Mouse (Mus musculus) megakaryocyte, embryonic 14.5 days (primary cell): ENCODE measurements around the gene Alkbh5. TPM values are rescaled to one million over a fixed set of nuclear protein-coding genes. Genes with fewer than 3 reads are reported as not detected.

Experiments used
- H3K27me3 ChIP-seq: replicated peaks from 2 replicates; pipeline ENCODE3; 2012; ENCODE audit warnings: inconsistent platforms
- H3K36me3 ChIP-seq: replicated peaks from 2 replicates; pipeline ENCODE3; 2012; ENCODE audit warnings: low read length, inconsistent platforms, mixed read lengths
- H3K4me1 ChIP-seq: 2 replicates; pipeline ENCODE4 v1.6.1; 2012; ENCODE audit warnings: inconsistent platforms
- H3K4me3 ChIP-seq: replicated peaks from 2 replicates; pipeline ENCODE3; 2012; ENCODE audit warnings: moderate library complexity, mild to moderate bottlenecking, inconsistent platforms
- H3K9me3 ChIP-seq: 2 replicates; pipeline ENCODE4 v1.6.1; 2012; ENCODE audit warnings: inconsistent platforms
- FLI1 ChIP-seq: IDR thresholded peaks from 2 replicates; pipeline ENCODE4 v1.6.1; 2012; ENCODE audit warnings: low read length, inconsistent platforms, mixed read lengths
- GATA1 ChIP-seq: IDR thresholded peaks from 3 replicates; pipeline ENCODE4 v1.6.1; 2012; ENCODE audit warnings: mixed read lengths, low read length, inconsistent platforms, borderline replicate concordance
- polyA plus RNA-seq: library from polyadenylated mRNA; stranded (reverse); fragments of >175 nt; gene quantifications from 2 replicates; pipeline ENCODE4 v1.2.3, GENCODE M21; 2012; ENCODE audit warnings: low replicate concordance; ENCODE audit not compliant: insufficient read depth

The Alkbh5 gene
- polyA plus RNA-seq, 1 experiment: 10.9 TPM

DNA sequence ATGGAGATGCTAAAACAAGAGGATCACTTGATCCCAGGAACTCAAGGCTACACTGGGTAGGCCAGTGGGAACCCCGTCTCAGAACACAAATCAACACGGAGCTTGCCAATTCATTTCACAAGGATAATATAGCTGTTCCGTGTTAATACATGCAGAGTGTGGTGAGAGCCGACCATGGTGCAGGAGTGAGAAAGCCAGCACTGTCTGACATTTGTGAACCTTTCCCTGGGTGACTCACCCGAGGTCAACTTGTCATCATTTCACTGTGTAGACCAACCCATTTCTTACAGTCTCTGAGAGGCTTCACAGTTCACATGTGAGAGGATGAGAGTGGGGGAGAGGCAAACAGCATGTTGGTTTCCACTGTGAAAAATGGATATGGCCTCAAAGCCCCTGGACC, 14.2 kb upstream of the Alkbh5 start:
- TF ChIP-seq FLI1 (no peak), GATA1 (no peak)

DNA sequence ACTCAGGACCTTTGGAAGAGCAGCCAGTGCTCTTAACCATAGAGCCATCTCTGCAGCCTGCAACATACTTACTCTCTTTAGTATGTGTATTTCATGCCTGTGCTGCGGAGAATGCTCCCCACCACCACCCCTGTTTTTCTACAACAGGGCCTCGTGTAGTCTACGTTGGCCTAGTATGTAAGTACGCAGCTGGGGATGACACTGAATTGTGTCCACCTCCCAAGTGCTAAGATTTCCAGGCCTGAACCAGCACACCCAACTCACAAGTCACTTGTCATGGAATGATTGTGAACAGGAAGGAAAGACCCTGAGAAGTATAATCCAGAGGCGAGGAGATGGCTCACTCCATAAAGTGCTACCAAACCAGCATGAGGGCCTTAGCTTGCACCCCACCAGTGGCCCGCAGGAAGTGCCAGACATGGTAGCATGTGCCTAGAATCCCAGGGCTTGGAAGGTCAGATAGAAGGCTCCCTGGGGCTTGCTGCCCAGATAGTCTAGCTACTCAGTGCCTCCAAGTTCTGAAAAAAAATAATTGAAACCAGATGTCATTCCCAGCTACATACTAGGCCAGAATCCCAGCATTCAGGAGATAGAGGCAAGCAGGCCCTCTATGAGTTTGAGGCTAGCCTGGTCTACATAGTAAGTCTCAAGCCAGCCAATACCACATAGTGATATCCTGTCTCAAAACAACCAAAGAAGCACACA, 13.4 kb upstream of the Alkbh5 start:
- TF ChIP-seq GATA1: no peak
- peaks cover 8% of the 10 kb centered on the region; the same call in 1 of the 2 replicates for H3K4me1 ChIP-seq
- peaks cover 47% of the 10 kb centered on the region for H3K27me3 ChIP-seq
- no peaks in the 10 kb centered on the region for H3K36me3 ChIP-seq
- H3K9me3 ChIP-seq: peaks cover 18% of the 10 kb centered on the region
- no peak overlapping the region for H3K4me3 ChIP-seq

More for the DNA sequence above, 14.2 kb upstream of the Alkbh5 start:
- peaks cover 49% of the 10 kb centered on the region for H3K27me3 ChIP-seq
- H3K4me3 ChIP-seq: no peak overlapping the region
- peaks cover 18% of the 10 kb centered on the region for H3K9me3 ChIP-seq
- H3K36me3 ChIP-seq: no peaks in the 10 kb centered on the region
- peaks cover 8% of the 10 kb centered on the region; the same call in 1 of the 2 replicates for H3K4me1 ChIP-seq

DNA sequence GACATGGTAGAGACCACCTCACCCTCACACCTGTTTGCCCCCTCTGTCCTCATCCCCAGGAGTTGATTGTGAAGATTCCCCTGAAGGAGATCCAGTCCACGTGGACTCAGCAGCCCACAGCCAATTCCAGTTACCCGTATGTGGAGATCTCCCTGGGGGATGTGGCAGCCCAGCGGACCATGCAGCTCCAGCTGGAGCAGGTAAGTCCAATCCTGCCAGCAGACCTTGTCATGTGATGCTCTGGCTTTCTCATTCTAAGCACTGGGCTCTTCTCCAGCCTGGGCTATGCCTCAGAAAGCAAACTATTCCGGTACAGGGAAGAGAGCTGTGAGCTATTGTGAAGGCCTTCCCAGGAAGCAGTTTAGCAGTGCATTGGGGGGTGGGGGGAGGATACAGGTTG, 9.7 kb upstream of the Alkbh5 start:
- H3K4me3 ChIP-seq: no peak overlapping the region
- H3K36me3 ChIP-seq: no peaks in the 10 kb centered on the region
- H3K27me3 ChIP-seq: peaks cover 28% of the 10 kb centered on the region
- H3K4me1 ChIP-seq: peaks cover 11% of the 10 kb centered on the region; the same call in 1 of the 2 replicates
- TF ChIP-seq FLI1: no peak
- no peak for TF ChIP-seq GATA1
- H3K9me3 ChIP-seq: 0 out of 2 replicates have a peak, but pooled peaks cover 7% of the 10 kb centered on the region

DNA sequence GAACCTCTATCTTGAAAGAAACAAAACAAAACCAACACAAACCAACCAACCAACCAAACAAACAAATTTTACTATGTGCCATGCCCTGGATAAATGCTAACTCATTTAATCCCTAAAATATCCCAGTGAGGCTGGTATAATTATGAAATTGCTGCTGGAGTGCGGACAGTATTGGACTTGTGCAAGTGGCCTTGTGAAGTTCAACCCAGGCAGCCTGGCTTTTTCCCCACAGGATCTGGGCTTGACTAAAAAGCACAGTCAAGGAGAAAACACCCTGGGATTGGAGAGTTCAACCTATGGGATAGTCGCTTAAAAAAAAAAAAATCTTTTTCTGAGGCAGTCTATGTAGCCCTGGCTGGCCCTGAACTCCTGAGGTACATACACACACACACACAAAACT, 505 bp upstream of the Alkbh5 start:
- Histone ChIP-seq H3K36me3 (peaks cover 10% of the 10 kb centered on the region), H3K4me1 (peaks cover 33% of the 10 kb centered on the region), H3K9me3 (no peaks in the 10 kb centered on the region), H3K27me3 (peaks cover 6% of the 10 kb centered on the region), H3K4me3 (peak overlapping the region; percentile 100)
- TF ChIP-seq GATA1 (no peak), FLI1 (no peak)

DNA sequence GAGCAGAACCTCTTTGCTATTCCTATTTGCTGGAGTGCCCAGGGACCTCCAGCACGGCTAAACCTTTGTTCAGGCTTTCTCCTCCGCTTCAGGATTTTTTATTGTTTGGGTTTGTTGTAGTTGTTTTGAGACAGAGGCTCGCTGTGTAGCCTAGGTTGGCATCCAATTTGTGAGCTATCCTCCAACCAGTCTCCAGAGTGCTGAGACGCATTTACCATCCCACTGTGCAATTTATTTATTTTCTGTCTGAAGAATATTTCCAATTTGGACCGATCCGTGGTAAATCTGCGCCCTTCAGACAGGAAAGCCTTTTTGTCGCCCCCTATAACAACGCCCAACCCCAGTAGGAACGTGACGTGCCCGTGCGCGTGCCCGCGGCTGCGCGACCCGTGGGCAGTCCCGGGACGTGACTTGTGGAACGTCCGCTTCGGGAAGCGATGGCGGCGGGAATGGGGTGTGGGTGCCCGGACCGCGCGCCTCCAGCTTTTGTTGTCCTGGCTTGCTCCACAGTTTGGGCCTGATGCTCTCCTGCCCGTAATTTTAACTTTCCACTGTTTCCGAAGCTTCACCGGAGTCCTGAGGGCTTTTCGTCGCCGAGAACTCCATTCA, 782 bp downstream of the Alkbh5 start:
- H3K27me3 ChIP-seq: no peaks in the 10 kb centered on the region
- no peak for TF ChIP-seq FLI1
- TF ChIP-seq GATA1: no peak
- H3K9me3 ChIP-seq: no peaks in the 10 kb centered on the region
- peaks cover 20% of the 10 kb centered on the region for H3K36me3 ChIP-seq
- peaks cover 41% of the 10 kb centered on the region for H3K4me1 ChIP-seq
- peak overlapping the region; percentile 100 for H3K4me3 ChIP-seq

DNA sequence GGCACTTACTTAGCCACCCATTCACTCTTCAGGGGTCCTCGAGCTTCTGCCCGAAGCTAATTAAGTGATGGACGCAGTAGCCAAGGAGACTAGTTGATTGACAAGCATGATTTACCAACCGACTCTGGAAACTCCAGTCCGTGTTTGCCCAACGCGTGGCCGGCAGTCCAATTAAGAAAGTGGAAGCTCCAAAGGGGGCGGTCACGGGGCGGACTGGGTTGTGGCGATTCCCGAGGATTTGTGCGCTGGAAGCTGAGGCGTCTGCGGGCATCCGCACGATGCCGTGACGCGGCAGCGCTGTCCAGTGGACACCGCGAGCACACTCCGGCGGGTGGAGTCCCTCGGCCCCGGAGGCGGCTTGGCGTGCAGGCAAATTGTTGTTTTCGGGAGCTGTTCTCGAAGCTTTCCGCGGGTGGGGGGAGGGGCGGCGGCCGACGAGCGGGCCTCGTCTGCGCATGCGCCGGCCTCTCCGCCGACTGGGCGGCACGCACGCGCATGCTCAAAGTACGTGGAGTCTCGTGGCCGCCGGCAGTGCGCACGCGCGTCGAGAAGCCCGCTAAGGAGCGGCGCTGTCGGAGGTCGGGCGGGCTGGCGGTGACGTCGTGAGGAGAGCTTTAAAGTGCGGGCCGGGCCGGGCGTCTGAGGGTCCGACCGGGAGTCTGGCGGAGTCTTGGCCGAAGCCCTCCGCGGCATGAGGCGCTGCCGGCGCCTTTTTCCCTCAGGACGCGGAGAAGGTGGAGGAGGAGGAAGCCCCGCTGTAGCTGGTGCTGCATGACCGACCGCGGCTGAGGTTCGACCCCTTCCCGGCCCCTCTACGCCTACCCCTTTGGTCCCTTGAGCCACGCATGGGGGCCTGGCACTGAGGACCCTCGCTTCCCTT, 1.5 kb downstream of the Alkbh5 start:
- H3K36me3 ChIP-seq: peaks cover 27% of the 10 kb centered on the region
- no peaks in the 10 kb centered on the region for H3K9me3 ChIP-seq
- H3K27me3 ChIP-seq: no peaks in the 10 kb centered on the region
- TF ChIP-seq FLI1: no peak
- no peak for TF ChIP-seq GATA1
- peaks cover 48% of the 10 kb centered on the region for H3K4me1 ChIP-seq
- H3K4me3 ChIP-seq: peak overlapping the region; percentile 100

DNA sequence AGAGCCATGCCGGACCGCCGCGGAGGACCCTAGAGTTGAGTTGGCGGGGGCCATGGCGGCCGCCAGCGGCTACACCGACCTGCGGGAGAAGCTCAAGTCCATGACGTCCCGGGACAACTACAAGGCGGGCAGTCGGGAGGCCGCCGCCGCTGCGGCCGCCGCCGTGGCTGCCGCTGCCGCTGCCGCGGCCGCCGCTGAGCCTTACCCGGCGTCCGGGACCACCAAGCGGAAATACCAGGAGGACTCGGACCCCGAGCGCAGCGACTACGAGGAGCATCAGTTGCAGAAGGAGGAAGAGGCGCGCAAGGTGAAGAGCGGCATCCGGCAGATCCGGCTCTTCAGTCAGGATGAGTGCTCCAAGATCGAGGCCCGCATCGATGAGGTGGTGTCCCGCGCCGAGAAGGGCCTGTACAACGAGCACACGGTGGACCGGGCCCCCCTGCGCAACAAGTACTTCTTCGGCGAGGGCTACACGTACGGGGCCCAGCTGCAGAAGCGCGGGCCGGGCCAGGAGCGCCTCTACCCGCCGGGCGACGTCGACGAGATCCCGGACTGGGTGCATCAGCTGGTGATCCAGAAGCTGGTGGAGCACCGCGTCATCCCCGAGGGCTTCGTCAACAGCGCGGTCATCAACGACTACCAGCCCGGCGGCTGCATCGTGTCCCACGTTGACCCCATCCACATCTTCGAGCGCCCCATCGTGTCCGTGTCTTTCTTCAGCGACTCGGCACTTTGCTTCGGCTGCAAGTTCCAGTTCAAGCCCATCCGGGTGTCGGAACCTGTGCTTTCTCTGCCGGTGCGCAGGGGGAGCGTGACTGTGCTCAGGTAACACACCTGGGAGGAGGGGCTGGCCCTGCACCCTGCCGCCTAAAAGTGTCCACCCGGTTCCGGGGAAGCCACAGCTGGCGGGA, 2.4 kb downstream of the Alkbh5 start:
- peak overlapping the region; percentile 100 for H3K4me3 ChIP-seq
- no peaks in the 10 kb centered on the region for H3K9me3 ChIP-seq
- no peak for TF ChIP-seq FLI1
- no peak for TF ChIP-seq GATA1
- peaks cover 50% of the 10 kb centered on the region for H3K4me1 ChIP-seq
- H3K27me3 ChIP-seq: no peaks in the 10 kb centered on the region
- H3K36me3 ChIP-seq: peaks cover 33% of the 10 kb centered on the region

DNA sequence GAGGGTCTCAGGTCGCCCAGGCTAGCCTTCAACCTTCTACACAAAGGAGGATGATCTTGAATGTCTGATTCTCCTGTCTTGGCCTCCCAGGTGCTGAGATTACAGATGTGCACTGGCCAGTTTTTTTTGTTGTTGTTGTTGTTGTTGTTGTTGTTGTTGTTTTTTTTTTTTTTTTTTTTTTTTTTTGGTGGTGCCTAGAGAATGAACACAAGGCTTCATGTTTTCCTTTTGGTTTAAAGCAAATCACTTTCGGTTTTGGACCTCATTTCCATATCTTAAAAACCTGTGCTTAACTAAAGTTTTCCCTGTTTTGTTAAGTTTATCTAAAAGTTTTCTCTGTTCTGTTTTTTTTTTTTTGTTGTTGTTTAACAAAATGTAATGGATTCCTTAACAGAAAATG, 3.4 kb downstream of the Alkbh5 start:
- TF ChIP-seq GATA1: no peak
- no peak for TF ChIP-seq FLI1
- Histone ChIP-seq H3K4me1 (peaks cover 58% of the 10 kb centered on the region), H3K9me3 (no peaks in the 10 kb centered on the region), H3K27me3 (no peaks in the 10 kb centered on the region), H3K4me3 (peak overlapping the region; percentile 100), H3K36me3 (peaks cover 41% of the 10 kb centered on the region)

DNA sequence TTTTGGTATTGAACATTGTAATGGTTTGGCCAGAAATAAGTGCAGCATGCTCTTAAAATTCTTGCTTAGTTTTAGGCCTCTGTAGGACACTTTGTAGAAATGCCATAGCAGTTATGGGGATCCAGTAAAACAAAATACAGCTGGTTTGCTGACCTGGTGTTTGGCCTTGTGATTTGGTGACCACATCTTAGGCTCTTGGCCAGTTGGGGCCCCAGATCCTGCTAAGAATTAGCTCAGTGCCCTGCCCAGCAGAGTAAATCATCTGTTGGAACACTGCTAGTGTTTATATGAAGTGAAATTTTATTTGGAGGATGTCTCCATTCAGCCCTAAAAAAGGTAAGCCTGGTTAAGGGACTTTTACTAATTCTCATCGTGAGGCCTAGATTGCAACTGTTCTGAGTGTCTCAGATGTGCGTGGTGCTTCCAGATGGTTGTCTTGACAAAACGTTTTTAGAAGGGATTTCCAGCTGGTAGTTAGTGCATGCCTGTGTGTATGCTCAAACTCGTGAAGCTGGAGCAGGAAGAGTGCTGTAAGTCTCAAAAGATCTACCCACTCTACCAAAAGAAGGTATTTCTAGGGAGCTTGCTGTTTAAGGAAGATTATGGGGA, 3.9 kb downstream of the Alkbh5 start:
- TF ChIP-seq GATA1: no peak
- TF ChIP-seq FLI1: no peak
- Histone ChIP-seq H3K36me3 (peaks cover 47% of the 10 kb centered on the region), H3K4me1 (peaks cover 64% of the 10 kb centered on the region), H3K9me3 (no peaks in the 10 kb centered on the region), H3K27me3 (no peaks in the 10 kb centered on the region), H3K4me3 (peak overlapping the region; percentile 100)
